Mouse (Mus musculus): ENCODE results near the gene Mafk. TPM values are rescaled to one million over a fixed set of nuclear protein-coding genes. Genes with fewer than 3 reads are reported as not detected.

Gene Mafk
- polyA plus RNA-seq, 1 experiment = 22.5 TPM

GRCm38 (mm10) chr5:139821466-139822459 lies 30.4 kb downstream of the Mafk start:
- no peaks in the 10 kb centered on the region for H3K9me3 ChIP-seq (ENCODE audit: control insufficient read depth, low read length)
- no peak overlapping the region for H3K4me3 ChIP-seq (replicated peaks)
- peaks cover 89% of the 10 kb centered on the region for H3K4me1 ChIP-seq (ENCODE audit: control insufficient read depth)
- H3K27me3 ChIP-seq (ENCODE audit: control insufficient read depth) = no peaks in the 10 kb centered on the region
- TF ChIP-seq GATA1 (IDR thresholded peaks at IDR 0.05; ENCODE audit: low read length) (no peak), TAL1 (IDR thresholded peaks at IDR 0.05; ENCODE audit: low read length) (no peak)
- H3K36me3 ChIP-seq (ENCODE audit: control insufficient read depth) = peaks cover 74% of the 10 kb centered on the region

GRCm38 (mm10) chr5:139824531-139824930 lies 33.2 kb downstream of the Mafk start:
- H3K36me3 ChIP-seq (ENCODE audit: control insufficient read depth) = peaks cover 58% of the 10 kb centered on the region
- TF ChIP-seq GATA1 (IDR thresholded peaks at IDR 0.05; ENCODE audit: low read length) (no peak), TAL1 (IDR thresholded peaks at IDR 0.05; ENCODE audit: low read length) (no peak)
- H3K4me1 ChIP-seq (ENCODE audit: control insufficient read depth) = peaks cover 66% of the 10 kb centered on the region
- no peaks in the 10 kb centered on the region for H3K27me3 ChIP-seq (ENCODE audit: control insufficient read depth)
- no peaks in the 10 kb centered on the region for H3K9me3 ChIP-seq (ENCODE audit: control insufficient read depth, low read length)
- no peak overlapping the region for H3K4me3 ChIP-seq (replicated peaks)

GRCm38 (mm10) chr5:139825947-139826346 lies 34.6 kb downstream of the Mafk start:
- Histone ChIP-seq H3K27me3 (ENCODE audit: control insufficient read depth) (no peaks in the 10 kb centered on the region), H3K4me3 (replicated peaks) (peak overlapping the region; percentile 74), H3K36me3 (ENCODE audit: control insufficient read depth) (peaks cover 45% of the 10 kb centered on the region), H3K9me3 (ENCODE audit: control insufficient read depth, low read length) (no peaks in the 10 kb centered on the region), H3K4me1 (ENCODE audit: control insufficient read depth) (peaks cover 53% of the 10 kb centered on the region)
- TF ChIP-seq GATA1 (IDR thresholded peaks at IDR 0.05; ENCODE audit: low read length) (no peak), TAL1 (IDR thresholded peaks at IDR 0.05; ENCODE audit: low read length) (no peak)

GRCm38 (mm10) chr5:139826357-139827055 lies 35.2 kb downstream of the Mafk start, which contains the start of the genes Gm26938 and Psmg3:
Gene Gm26938 (minus strand): TSS chr5:139826407.
Gene Psmg3 (minus strand): TSS chr5:139826885.
- Histone ChIP-seq H3K9me3 (ENCODE audit: control insufficient read depth, low read length) (no peaks in the 10 kb centered on the region), H3K4me1 (ENCODE audit: control insufficient read depth) (peaks cover 49% of the 10 kb centered on the region), H3K27me3 (ENCODE audit: control insufficient read depth) (no peaks in the 10 kb centered on the region), H3K4me3 (replicated peaks) (peak within 1 kb of the TSS; percentile 74), H3K36me3 (ENCODE audit: control insufficient read depth) (peaks cover 39% of the 10 kb centered on the region)
- TF ChIP-seq GATA1 (IDR thresholded peaks at IDR 0.05; ENCODE audit: low read length) (no peak), TAL1 (IDR thresholded peaks at IDR 0.05; ENCODE audit: low read length) (no peak)

GRCm38 (mm10) chr5:139827593-139827992 lies 36.3 kb downstream of the Mafk start:
- peaks cover 38% of the 10 kb centered on the region for H3K4me1 ChIP-seq (ENCODE audit: control insufficient read depth)
- no peak overlapping the region for H3K4me3 ChIP-seq (replicated peaks)
- H3K36me3 ChIP-seq (ENCODE audit: control insufficient read depth) = peaks cover 28% of the 10 kb centered on the region
- H3K27me3 ChIP-seq (ENCODE audit: control insufficient read depth) = peaks cover 3% of the 10 kb centered on the region; the same call in 1 of the 2 replicates
- TF ChIP-seq TAL1 (IDR thresholded peaks at IDR 0.05; ENCODE audit: low read length) (no peak), GATA1 (IDR thresholded peaks at IDR 0.05; ENCODE audit: low read length) (no peak)
- H3K9me3 ChIP-seq (ENCODE audit: control insufficient read depth, low read length) = no peaks in the 10 kb centered on the region

GRCm38 (mm10) chr5:139829384-139829783 lies 38.1 kb downstream of the Mafk start:
- no peak overlapping the region for H3K4me3 ChIP-seq (replicated peaks)
- H3K4me1 ChIP-seq (ENCODE audit: control insufficient read depth) = peaks cover 24% of the 10 kb centered on the region
- TF ChIP-seq TAL1 (IDR thresholded peaks at IDR 0.05; ENCODE audit: low read length) (no peak), GATA1 (IDR thresholded peaks at IDR 0.05; ENCODE audit: low read length) (no peak)
- H3K36me3 ChIP-seq (ENCODE audit: control insufficient read depth) = peaks cover 11% of the 10 kb centered on the region
- no peaks in the 10 kb centered on the region for H3K9me3 ChIP-seq (ENCODE audit: control insufficient read depth, low read length)
- H3K27me3 ChIP-seq (ENCODE audit: control insufficient read depth) = peaks cover 3% of the 10 kb centered on the region; the same call in 1 of the 2 replicates

GRCm38 (mm10) chr5:139830734-139831133 lies 39.4 kb downstream of the Mafk start:
- H3K4me3 ChIP-seq (replicated peaks) = no peak overlapping the region
- H3K9me3 ChIP-seq (ENCODE audit: control insufficient read depth, low read length) = no peaks in the 10 kb centered on the region
- H3K27me3 ChIP-seq (ENCODE audit: control insufficient read depth) = peaks cover 3% of the 10 kb centered on the region; the same call in 1 of the 2 replicates
- TF ChIP-seq TAL1 (IDR thresholded peaks at IDR 0.05; ENCODE audit: low read length) (no peak), GATA1 (IDR thresholded peaks at IDR 0.05; ENCODE audit: low read length) (no peak)
- peaks cover 13% of the 10 kb centered on the region for H3K4me1 ChIP-seq (ENCODE audit: control insufficient read depth)
- H3K36me3 ChIP-seq (ENCODE audit: control insufficient read depth) = no peaks in the 10 kb centered on the region

GRCm38 (mm10) chr5:139832125-139832524 lies 40.8 kb downstream of the Mafk start:
- H3K36me3 ChIP-seq (ENCODE audit: control insufficient read depth) = no peaks in the 10 kb centered on the region
- no peak for TF ChIP-seq GATA1 (IDR thresholded peaks at IDR 0.05; ENCODE audit: low read length)
- peaks cover 5% of the 10 kb centered on the region for H3K27me3 ChIP-seq (ENCODE audit: control insufficient read depth)
- peaks cover 7% of the 10 kb centered on the region for H3K4me1 ChIP-seq (ENCODE audit: control insufficient read depth)
- H3K9me3 ChIP-seq (ENCODE audit: control insufficient read depth, low read length) = peaks cover 2% of the 10 kb centered on the region
- H3K4me3 ChIP-seq (replicated peaks) = no peak overlapping the region

GRCm38 (mm10) chr5:139835706-139836105 lies 44.4 kb downstream of the Mafk start:
- no peak overlapping the region for H3K4me3 ChIP-seq (replicated peaks)
- peaks cover 2% of the 10 kb centered on the region for H3K9me3 ChIP-seq (ENCODE audit: control insufficient read depth, low read length)
- H3K4me1 ChIP-seq (ENCODE audit: control insufficient read depth) = peaks cover 7% of the 10 kb centered on the region
- TF ChIP-seq TAL1 (IDR thresholded peaks at IDR 0.05; ENCODE audit: low read length) = no peak
- no peaks in the 10 kb centered on the region for H3K36me3 ChIP-seq (ENCODE audit: control insufficient read depth)
- H3K27me3 ChIP-seq (ENCODE audit: control insufficient read depth) = peaks cover 7% of the 10 kb centered on the region

Data from erythroblast, embryonic 14.5 days (primary cell).